ENCODE assay signal across 16 mouse cellular contexts in genomic region chr1:160521918-160522317, GRCm38 (mm10).
"Had no signal": no experiment of that assay in that cellular context is flagged by ENCODE, and none has a peak within 500 bp of the region (broad histone marks: within the 10 kb centered on the region; RNA-seq: fewer than 3 reads in every experiment).

No protein-coding gene starts in this region.

- H3K4me2 ChIP-seq: limb, embryonic 12.5 days; limb, embryonic 15.5 days; liver, embryonic 11.5 days; lung, embryonic 14.5 days; midbrain, embryonic 13.5 days; neural tube, embryonic 12.5 days; neural tube, embryonic 15.5 days had no signal

- H3K36me3 ChIP-seq: limb, embryonic 12.5 days; limb, embryonic 15.5 days; midbrain, embryonic 13.5 days; neural tube, embryonic 12.5 days; neural tube, embryonic 15.5 days had no signal

- H3K9ac ChIP-seq: limb, embryonic 12.5 days; limb, embryonic 15.5 days; liver, embryonic 14.5 days; liver, postnatal 0 days; lung, embryonic 14.5 days; midbrain, embryonic 13.5 days; neural tube, embryonic 12.5 days; neural tube, embryonic 15.5 days had no signal

- H3K27ac ChIP-seq: limb, embryonic 12.5 days; limb, embryonic 15.5 days; liver, embryonic 14.5 days; macrophage; midbrain, embryonic 13.5 days; neural tube, embryonic 12.5 days; neural tube, embryonic 15.5 days had no signal

- H3K4me1 ChIP-seq: limb, embryonic 15.5 days; midbrain, embryonic 13.5 days; neural tube, embryonic 12.5 days; neural tube, embryonic 15.5 days had no signal

- DNase-seq: kidney, postnatal 14 days; kidney, postnatal 4 days; left cerebral cortex, postnatal 4 days; liver, postnatal 0 days; lung, embryonic 14.5 days; thymus, adult 18-20 months; thymus, postnatal 36 days had no signal

- H3K9me3 ChIP-seq: limb, embryonic 12.5 days; limb, embryonic 15.5 days; midbrain, embryonic 13.5 days; neural tube, embryonic 12.5 days; neural tube, embryonic 15.5 days had no signal

- ATAC-seq: liver, postnatal 0 days; lung, postnatal 0 days; midbrain, embryonic 13.5 days had no signal

- H3K27me3 ChIP-seq: limb, embryonic 12.5 days; limb, embryonic 15.5 days; midbrain, embryonic 13.5 days; neural tube, embryonic 12.5 days; neural tube, embryonic 15.5 days had no signal

- H3K4me3 ChIP-seq: limb, embryonic 12.5 days; limb, embryonic 15.5 days; midbrain, embryonic 13.5 days; neural tube, embryonic 12.5 days; neural tube, embryonic 15.5 days had no signal
